Mouse (Mus musculus): ENCODE measurements at regions not wholly inside any gene's neighbourhood (a gene's known extent, or its start where the extent isn't known, plus 50 kb on each side); places are given as distances from the start of the nearest gene placed in this dataset.
A peak's percentile ranks its signal among the peaks of the same experiment; 100 is the strongest.

DNA sequence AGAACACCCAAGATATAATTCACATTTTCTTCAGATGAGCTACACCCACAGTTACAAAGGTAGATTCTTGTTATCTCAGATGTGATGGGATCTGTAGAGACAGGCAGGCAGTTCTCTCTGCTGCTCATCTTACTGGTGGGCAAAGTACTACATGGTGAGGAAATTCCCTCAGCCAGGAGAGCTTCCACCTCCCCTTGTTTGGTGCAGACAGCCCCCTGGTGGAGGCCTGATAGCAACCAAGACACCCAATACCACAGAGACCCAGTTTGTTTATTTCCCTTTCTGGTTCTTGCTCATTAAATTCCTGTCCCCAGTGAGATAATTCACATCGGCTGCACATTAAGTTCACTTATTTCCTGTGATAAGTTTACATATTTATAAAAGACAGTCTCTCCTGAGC lies 222.3 kb upstream of the Sdr16c6 start:
- TF ChIP-seq CTCF (IDR thresholded peaks at IDR 0.05; ENCODE audit: low read depth) (peak; percentile 51), EP300 (optimal IDR thresholded peaks at IDR 0.05) (no peak)

All from stomach, postnatal 0 days (tissue).